Mouse (Mus musculus): ENCODE data around the gene Dpp6. TPM values are rescaled to one million over a fixed set of nuclear protein-coding genes. Genes with fewer than 3 reads are reported as not detected.
A peak's percentile ranks its signal among the peaks of the same experiment; 100 is the strongest.

Dpp6 gene
- polyA plus RNA-seq, 1 experiment from 2014 or later, result 15.0 TPM

DNA sequence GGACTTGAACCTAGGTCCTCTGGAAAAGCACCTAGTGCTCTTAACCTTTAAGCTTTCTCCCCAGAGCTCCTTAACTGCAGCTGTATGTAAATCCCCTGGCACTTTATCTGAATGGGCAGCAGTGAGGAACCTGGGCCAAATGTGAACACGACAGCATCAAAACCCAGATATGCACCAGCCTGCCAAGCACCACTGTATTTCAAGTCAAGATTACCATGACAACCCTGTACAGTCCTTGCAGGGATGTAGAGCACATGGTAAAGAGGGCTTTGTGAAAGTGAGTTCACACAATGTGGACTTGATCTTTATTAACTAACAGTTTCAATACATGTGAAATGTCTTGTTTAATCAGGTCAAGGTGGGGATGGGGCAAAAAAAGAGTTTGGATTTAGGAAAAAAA, 162.3 kb downstream of the Dpp6 start:
- Histone ChIP-seq H3K4me3 (replicated peaks) (no peak overlapping the region), H3K9me3 (no peaks in the 10 kb centered on the region), H3K27me3 (no peaks in the 10 kb centered on the region), H3K36me3 (replicated peaks) (no peaks in the 10 kb centered on the region), H3K4me2 (no peak overlapping the region), H3K27ac (no peak overlapping the region), H3K9ac (no peak overlapping the region), H3K4me1 (peaks cover 7% of the 10 kb centered on the region)
- ATAC-seq (ENCODE audit: low FRiP score), result no peak
- WGBS, result 55% methylated on average over 1 of the region's 1 CpGs

DNA sequence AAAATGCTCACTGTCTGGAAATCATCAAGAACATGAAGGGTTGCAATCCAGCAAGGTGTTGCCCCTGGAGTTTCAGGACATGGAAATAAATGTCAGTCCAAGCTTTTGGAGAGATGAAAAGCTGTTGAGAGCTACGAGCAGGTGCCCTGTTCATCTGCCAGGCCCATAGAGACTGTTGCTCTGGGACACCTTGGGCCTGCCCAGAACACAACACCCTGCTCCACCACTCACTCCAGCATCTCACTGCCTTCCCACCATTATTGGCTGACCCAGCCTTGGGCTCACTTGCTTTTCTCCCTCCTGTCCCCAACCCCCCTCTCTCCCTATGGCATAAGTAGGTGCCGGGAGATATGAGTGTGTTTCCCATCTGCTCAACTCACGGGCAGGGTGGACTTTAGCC, 162.8 kb downstream of the Dpp6 start:
- H3K4me1 ChIP-seq, result peaks cover 11% of the 10 kb centered on the region
- no peak for ATAC-seq (ENCODE audit: low FRiP score)
- no peaks in the 10 kb centered on the region for H3K27me3 ChIP-seq
- H3K4me3 ChIP-seq (replicated peaks), result no peak overlapping the region
- no peaks in the 10 kb centered on the region for H3K36me3 ChIP-seq (replicated peaks)
- H3K9me3 ChIP-seq, result no peaks in the 10 kb centered on the region
- H3K27ac ChIP-seq, result no peak overlapping the region
- 76% methylated on average over 3 of the region's 3 CpGs for WGBS
- no peak overlapping the region for H3K4me2 ChIP-seq
- H3K9ac ChIP-seq, result no peak overlapping the region

DNA sequence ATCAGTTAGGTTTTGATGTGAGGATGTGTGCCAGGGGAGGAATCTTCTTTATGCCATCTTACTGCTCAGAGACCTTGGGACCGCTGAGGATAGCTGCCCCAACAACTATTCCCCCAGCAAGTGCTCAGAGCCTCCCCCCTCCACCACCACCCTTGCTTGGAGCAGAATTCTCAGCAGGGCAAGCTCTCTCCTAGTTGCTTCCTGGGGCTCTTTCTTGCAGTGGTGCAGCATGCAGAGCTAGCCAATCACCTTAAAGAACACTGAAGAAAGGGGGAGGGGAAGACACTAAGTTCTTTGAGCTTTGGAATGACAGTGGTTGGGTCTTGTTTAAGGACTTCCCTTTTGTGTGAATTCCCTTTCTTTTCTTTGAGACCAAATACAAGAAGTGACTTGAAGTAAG, 168.1 kb downstream of the Dpp6 start:
- no peaks in the 10 kb centered on the region for H3K9me3 ChIP-seq
- H3K4me3 ChIP-seq (replicated peaks), result no peak overlapping the region
- no peaks in the 10 kb centered on the region for H3K36me3 ChIP-seq (replicated peaks)
- H3K27ac ChIP-seq, result no peak overlapping the region
- H3K4me1 ChIP-seq, result peaks cover 15% of the 10 kb centered on the region; the same call in 1 of the 2 replicates
- H3K9ac ChIP-seq, result no peak overlapping the region
- H3K4me2 ChIP-seq, result no peak overlapping the region
- WGBS, result 11% methylated on average over 1 of the region's 1 CpGs
- no peak for ATAC-seq (ENCODE audit: low FRiP score)
- H3K27me3 ChIP-seq, result no peaks in the 10 kb centered on the region

DNA sequence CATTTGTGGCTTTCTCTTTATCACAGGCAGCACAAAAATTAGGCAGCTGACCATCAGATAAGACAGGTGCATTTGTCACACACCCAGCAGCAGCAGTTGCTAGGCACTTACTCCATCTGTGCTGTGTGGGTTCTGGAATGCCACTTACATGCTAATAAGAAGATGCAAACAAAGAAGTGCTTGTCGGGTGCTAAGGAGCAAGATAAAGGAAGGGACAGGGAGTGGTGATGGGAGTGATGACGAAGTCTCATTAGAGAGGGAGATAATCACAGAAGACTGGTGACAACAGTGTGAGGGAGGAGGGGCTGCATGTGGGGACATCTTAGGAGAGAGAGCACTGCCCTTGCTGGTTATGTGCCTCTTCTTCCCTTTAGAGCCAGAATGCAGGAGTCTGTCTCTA, 174.6 kb downstream of the Dpp6 start:
- peak; percentile 92 for ATAC-seq (ENCODE audit: low FRiP score)
- no peaks in the 10 kb centered on the region for H3K9me3 ChIP-seq
- H3K27ac ChIP-seq, result peak overlapping the region; percentile 78
- no peak overlapping the region for H3K4me2 ChIP-seq
- peaks cover 22% of the 10 kb centered on the region for H3K4me1 ChIP-seq
- no peaks in the 10 kb centered on the region for H3K36me3 ChIP-seq (replicated peaks)
- 5% methylated on average over 2 of the region's 2 CpGs for WGBS
- H3K4me3 ChIP-seq (replicated peaks), result no peak overlapping the region
- H3K27me3 ChIP-seq, result no peaks in the 10 kb centered on the region
- no peak overlapping the region for H3K9ac ChIP-seq

DNA sequence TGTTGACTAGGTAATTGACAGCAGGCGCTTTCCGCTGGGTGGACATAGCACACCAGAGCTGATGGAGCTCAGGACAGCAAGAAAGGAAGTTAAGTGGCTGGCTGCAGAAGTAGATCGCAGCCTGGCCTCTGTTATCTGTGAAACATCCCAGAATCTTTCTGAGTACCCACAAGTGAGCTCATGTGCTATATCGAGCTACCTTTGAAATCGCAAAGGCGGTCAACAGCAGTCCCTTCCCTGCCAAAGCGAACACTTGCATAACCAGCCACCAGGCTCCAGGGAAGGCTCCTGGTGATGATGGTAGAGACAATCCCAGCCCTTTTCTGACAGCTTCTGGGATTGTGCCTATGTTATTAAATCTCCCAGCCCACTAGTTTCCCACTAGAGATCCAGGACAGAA, 186.5 kb downstream of the Dpp6 start:
- ATAC-seq (ENCODE audit: low FRiP score), result no peak
- H3K27ac ChIP-seq, result no peak overlapping the region
- no peaks in the 10 kb centered on the region for H3K27me3 ChIP-seq

DNA sequence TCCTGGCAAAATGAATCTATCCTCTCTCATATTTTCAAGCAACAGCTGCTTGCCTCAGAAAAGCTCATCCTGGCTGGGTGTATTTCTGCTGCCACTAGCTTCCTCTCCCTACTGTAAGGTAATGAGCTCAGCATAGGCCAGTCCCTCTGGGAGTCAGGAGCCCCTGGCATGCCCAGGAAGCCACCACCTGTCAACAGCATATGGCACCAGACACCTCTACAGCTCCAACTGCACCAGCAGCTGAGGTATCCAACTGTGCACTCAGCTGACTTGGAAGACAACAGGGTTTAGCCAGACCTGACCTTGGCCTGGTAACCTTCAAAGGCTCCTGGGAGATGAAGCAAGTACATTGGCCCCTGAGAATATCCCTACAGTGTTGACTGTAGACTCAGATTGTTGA, 192.2 kb downstream of the Dpp6 start:
- no peak overlapping the region for H3K4me2 ChIP-seq
- ATAC-seq (ENCODE audit: low FRiP score), result no peak

More for the DNA sequence above, 186.5 kb downstream of the Dpp6 start:
- Histone ChIP-seq H3K9ac (no peak overlapping the region), H3K4me3 (replicated peaks) (no peak overlapping the region), H3K4me2 (no peak overlapping the region), H3K9me3 (no peaks in the 10 kb centered on the region), H3K36me3 (replicated peaks) (no peaks in the 10 kb centered on the region), H3K4me1 (no peaks in the 10 kb centered on the region)
- WGBS, result 94% methylated on average over 7 of the region's 7 CpGs

DNA sequence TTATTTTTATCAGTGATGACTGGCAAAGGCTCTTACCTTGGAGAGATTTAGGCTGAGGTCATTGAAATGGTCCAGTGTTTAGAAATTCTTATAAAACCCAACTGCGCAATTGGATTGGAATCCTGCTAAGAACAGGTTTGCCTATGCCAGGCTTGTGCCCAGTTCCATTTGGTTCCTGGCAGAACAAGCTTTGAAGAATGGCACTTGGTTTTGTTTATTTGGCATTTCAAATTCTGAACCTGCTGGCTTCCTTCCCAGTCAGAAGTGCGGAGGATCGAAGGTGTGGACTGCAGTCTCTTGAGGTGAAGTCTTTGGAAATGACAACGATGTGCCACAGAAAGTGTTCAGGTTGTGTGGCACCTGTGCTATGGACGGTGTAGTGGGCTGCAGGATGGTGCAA, 193.6 kb downstream of the Dpp6 start:
- no peak for ATAC-seq (ENCODE audit: low FRiP score)
- H3K27ac ChIP-seq, result no peak overlapping the region
- peaks cover 2% of the 10 kb centered on the region; the same call in 1 of the 2 replicates for H3K4me1 ChIP-seq
- H3K4me3 ChIP-seq (replicated peaks), result no peak overlapping the region
- H3K9ac ChIP-seq, result no peak overlapping the region
- H3K36me3 ChIP-seq (replicated peaks), result no peaks in the 10 kb centered on the region
- 92% methylated on average over 5 of the region's 5 CpGs for WGBS
- no peaks in the 10 kb centered on the region for H3K9me3 ChIP-seq
- H3K4me2 ChIP-seq, result no peak overlapping the region
- H3K27me3 ChIP-seq, result no peaks in the 10 kb centered on the region

More for the DNA sequence above, 192.2 kb downstream of the Dpp6 start:
- no peak overlapping the region for H3K9ac ChIP-seq
- H3K27ac ChIP-seq, result no peak overlapping the region
- no peak overlapping the region for H3K4me3 ChIP-seq (replicated peaks)
- no peaks in the 10 kb centered on the region for H3K27me3 ChIP-seq
- H3K4me1 ChIP-seq, result peaks cover 2% of the 10 kb centered on the region; the same call in 1 of the 2 replicates
- no peaks in the 10 kb centered on the region for H3K36me3 ChIP-seq (replicated peaks)
- H3K9me3 ChIP-seq, result no peaks in the 10 kb centered on the region

DNA sequence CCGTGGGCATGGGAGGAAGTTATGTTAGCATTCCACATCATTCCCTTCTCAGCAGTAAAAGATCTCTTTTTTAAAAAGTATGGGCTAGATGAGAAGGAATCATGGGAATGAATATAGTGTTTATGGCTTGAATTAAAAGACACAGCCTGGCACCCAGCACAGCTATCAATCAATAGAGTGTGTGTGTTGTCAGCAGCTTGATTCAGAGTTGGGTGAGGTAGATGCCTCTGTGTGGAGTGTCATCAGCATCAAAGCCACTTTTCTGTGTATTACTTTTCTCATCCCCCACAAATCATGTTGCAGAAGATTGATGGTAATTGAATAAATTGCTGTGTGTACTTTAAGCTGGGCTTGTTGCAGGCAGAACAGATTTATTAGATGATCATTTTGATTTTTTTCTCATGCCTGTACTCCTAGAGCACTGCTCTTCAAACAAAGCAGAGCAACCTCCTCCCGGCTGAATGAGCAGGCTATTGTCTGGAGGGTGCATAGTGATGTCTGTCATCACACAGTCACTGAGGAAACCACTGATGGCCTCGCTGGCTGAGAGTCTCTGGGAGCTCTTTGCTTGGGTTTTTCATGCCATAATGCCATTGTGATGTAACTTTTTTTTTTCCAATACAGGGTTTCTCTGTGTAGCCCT, 201.4 kb downstream of the Dpp6 start:
- ATAC-seq (ENCODE audit: low FRiP score), result no peak
- no peaks in the 10 kb centered on the region for H3K4me1 ChIP-seq
- H3K4me3 ChIP-seq (replicated peaks), result no peak overlapping the region
- H3K27ac ChIP-seq, result no peak overlapping the region
- H3K9me3 ChIP-seq, result no peaks in the 10 kb centered on the region
- H3K27me3 ChIP-seq, result no peaks in the 10 kb centered on the region
- 47% methylated on average over 3 of the region's 3 CpGs for WGBS
- no peaks in the 10 kb centered on the region for H3K36me3 ChIP-seq (replicated peaks)
- H3K4me2 ChIP-seq, result no peak overlapping the region
- H3K9ac ChIP-seq, result no peak overlapping the region

DNA sequence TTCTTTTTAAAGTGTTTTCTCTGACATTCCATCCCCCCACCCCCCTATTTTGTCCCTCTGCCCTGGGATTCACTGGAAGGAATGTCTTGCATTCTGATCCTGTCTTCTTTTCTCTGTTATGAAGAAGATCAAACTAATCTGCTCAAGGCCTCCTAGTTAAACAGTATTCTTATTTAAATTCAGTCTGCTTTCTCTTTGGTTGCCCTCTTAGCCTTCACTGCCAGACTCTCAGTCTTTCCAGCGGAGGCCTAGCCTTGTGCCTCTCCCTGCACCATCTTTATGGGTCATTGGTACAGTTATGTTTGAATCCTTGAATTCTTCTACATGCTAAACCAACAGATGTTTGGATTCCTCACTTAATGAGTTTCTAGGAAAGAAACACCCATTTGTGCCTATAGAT, 211.6 kb downstream of the Dpp6 start:
- no peaks in the 10 kb centered on the region for H3K36me3 ChIP-seq (replicated peaks)
- H3K9me3 ChIP-seq, result no peaks in the 10 kb centered on the region
- WGBS, result 40% methylated on average over 1 of the region's 1 CpGs
- no peak overlapping the region for H3K9ac ChIP-seq
- H3K4me1 ChIP-seq, result peaks cover 6% of the 10 kb centered on the region
- H3K4me3 ChIP-seq (replicated peaks), result no peak overlapping the region
- no peak overlapping the region for H3K27ac ChIP-seq
- ATAC-seq (ENCODE audit: low FRiP score), result no peak
- no peaks in the 10 kb centered on the region for H3K27me3 ChIP-seq
- H3K4me2 ChIP-seq, result no peak overlapping the region

DNA sequence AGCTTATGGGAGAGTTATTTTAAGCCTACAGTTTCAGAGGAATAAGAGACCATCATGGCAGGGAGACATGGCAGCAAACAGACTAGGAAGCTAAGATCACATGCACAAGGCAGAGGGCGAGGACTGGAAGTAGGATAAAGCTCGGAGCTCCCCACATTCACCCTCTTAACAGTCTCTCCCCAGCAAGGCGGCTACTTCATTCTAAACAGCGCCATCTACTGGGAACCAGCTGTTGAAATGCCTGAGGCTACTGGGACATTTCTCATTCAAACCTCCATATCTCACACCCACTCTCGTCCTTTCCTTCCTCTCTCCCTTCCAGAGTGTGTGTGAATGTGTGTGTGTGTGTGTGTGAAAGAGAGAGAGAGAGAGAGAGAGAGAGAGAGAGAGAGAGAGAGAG, 212.8 kb downstream of the Dpp6 start:
- Histone ChIP-seq H3K4me1 (peaks cover 6% of the 10 kb centered on the region), H3K27me3 (no peaks in the 10 kb centered on the region), H3K4me2 (no peak overlapping the region), H3K9me3 (no peaks in the 10 kb centered on the region), H3K27ac (no peak overlapping the region), H3K4me3 (replicated peaks) (no peak overlapping the region), H3K9ac (no peak overlapping the region), H3K36me3 (replicated peaks) (no peaks in the 10 kb centered on the region)
- WGBS, result 9% methylated on average over 5 of the region's 5 CpGs
- no peak for ATAC-seq (ENCODE audit: low FRiP score)

DNA sequence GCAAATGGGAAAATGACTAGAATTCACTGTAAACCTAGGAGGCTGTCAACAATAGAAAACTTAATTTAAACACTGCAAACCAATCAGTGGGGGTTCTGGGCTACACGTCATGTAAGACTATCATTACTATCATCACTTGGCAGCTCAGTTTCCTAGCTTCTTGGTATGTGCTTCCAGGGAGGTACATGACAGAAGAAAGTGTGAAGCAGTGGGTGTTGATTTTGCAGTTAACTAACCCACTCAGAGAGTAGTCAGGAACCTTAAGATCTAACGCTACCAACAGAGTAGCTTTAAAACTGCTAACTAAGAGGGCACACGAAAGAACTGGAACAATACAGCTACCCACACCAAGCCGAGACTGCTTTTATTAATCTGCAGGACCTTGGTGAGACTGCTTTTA, 217.9 kb downstream of the Dpp6 start:
- H3K9me3 ChIP-seq, result no peaks in the 10 kb centered on the region
- H3K36me3 ChIP-seq (replicated peaks), result no peaks in the 10 kb centered on the region
- H3K4me2 ChIP-seq, result no peak overlapping the region
- H3K4me3 ChIP-seq (replicated peaks), result no peak overlapping the region
- WGBS, result 73% methylated on average over 4 of the region's 4 CpGs
- H3K9ac ChIP-seq, result no peak overlapping the region
- no peak overlapping the region for H3K27ac ChIP-seq
- no peak for ATAC-seq (ENCODE audit: low FRiP score)
- no peaks in the 10 kb centered on the region for H3K27me3 ChIP-seq
- H3K4me1 ChIP-seq, result no peaks in the 10 kb centered on the region

DNA sequence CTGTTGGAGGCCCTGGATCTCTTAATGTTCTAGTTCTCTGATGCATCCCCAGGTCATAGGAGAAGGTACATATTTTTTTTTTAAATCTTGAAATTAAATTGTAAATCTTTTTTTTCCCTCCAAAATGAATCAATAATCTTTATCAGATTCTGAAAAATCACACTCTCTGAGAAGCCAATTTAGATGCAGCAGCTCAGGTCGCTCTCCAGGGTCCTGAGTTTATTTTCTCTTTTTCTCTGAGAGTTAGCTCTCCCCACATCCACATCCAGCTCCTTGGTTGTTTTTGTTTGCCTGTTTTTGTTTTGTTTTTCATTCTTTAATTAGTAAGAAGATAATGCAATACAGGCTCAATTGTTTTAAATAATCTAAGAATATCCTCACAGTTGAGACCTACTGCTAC, 218.3 kb downstream of the Dpp6 start:
- no peak for ATAC-seq (ENCODE audit: low FRiP score)
- no peak overlapping the region for H3K9ac ChIP-seq
- H3K4me1 ChIP-seq, result no peaks in the 10 kb centered on the region
- H3K27ac ChIP-seq, result no peak overlapping the region
- H3K4me3 ChIP-seq (replicated peaks), result no peak overlapping the region
- H3K36me3 ChIP-seq (replicated peaks), result no peaks in the 10 kb centered on the region
- no peaks in the 10 kb centered on the region for H3K27me3 ChIP-seq
- H3K9me3 ChIP-seq, result no peaks in the 10 kb centered on the region
- H3K4me2 ChIP-seq, result no peak overlapping the region
- WGBS, result 61% methylated on average over 1 of the region's 1 CpGs

DNA sequence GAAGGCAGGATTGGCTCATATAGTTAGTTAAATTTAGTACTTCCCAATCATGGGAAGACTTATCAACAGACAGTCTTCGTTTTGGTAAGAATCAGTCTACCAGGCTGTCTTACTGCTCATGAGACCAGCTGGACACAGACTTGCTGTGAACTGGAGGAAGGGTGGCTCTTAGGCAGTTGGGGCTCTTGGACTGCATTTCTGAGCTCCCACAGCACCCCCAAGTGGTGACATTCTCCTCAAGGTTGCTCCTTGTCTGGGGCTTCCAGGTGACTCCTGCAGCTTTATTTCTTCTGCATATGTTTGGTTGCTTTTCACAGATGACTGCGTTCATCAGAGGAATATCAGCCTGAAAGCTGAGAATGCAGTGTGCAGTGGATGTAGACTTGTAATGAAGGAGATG, 218.9 kb downstream of the Dpp6 start:
- no peaks in the 10 kb centered on the region for H3K36me3 ChIP-seq (replicated peaks)
- H3K9ac ChIP-seq, result no peak overlapping the region
- no peak for ATAC-seq (ENCODE audit: low FRiP score)
- no peak overlapping the region for H3K27ac ChIP-seq
- H3K4me2 ChIP-seq, result no peak overlapping the region
- no peaks in the 10 kb centered on the region for H3K9me3 ChIP-seq
- H3K27me3 ChIP-seq, result no peaks in the 10 kb centered on the region
- H3K4me3 ChIP-seq (replicated peaks), result no peak overlapping the region
- H3K4me1 ChIP-seq, result no peaks in the 10 kb centered on the region
- 21% methylated on average over 2 of the region's 2 CpGs for WGBS
